Mouse (Mus musculus) thymus, adult 18-20 months (tissue): ENCODE data around the gene Plcl1.
"Not testable (repeated sequence)": the region's sequence is repeated elsewhere in the genome, so short reads cannot be mapped to it uniquely, and the experiment has no call there.

ENCODE experiments used
- DNase-seq, 2 experiments: peaks; one replicate each; pipeline ENCODE4 v3.0.0; 2022; ENCODE audit warnings: mixed read lengths in 2 of 2

Plcl1 gene

GRCm38 (mm10) chr1:55445043-55445688, 39.4 kb downstream of the Plcl1 start:
- DNase-seq, result no peak

- no peak for DNase-seq
These were observed 39.9 kb downstream of the Plcl1 start for GRCm38 (mm10) chr1:55445689-55446044.

GRCm38 (mm10) chr1:55446273-55446672, 40.6 kb downstream of the Plcl1 start:
- peak; percentile 42 to 67 for DNase-seq

- no peak for DNase-seq
These were observed 41.2 kb downstream of the Plcl1 start for GRCm38 (mm10) chr1:55446876-55447275.

- DNase-seq, result no peak
These were observed 41.9 kb downstream of the Plcl1 start for GRCm38 (mm10) chr1:55447661-55448060.

- DNase-seq, result peak in 1 of 2 experiments; percentile 48
These were observed 42.4 kb downstream of the Plcl1 start for GRCm38 (mm10) chr1:55448104-55448503.

- DNase-seq, result no peak
These were observed 44.1 kb downstream of the Plcl1 start for GRCm38 (mm10) chr1:55449779-55450178.

GRCm38 (mm10) chr1:55454119-55454518, 48.4 kb downstream of the Plcl1 start:
- DNase-seq, result no peak

GRCm38 (mm10) chr1:55462301-55462700, 56.6 kb downstream of the Plcl1 start:
- DNase-seq, result no peak

- DNase-seq, result no peak
These were observed 68.0 kb downstream of the Plcl1 start for GRCm38 (mm10) chr1:55473756-55474155.

GRCm38 (mm10) chr1:55474976-55475375, 69.3 kb downstream of the Plcl1 start:
- DNase-seq, result no peak

GRCm38 (mm10) chr1:55487371-55487770, 81.7 kb downstream of the Plcl1 start:
- DNase-seq, result not testable (repeated sequence)

GRCm38 (mm10) chr1:55488261-55488660, 82.5 kb downstream of the Plcl1 start:
- no peak for DNase-seq

GRCm38 (mm10) chr1:55489355-55489754, 83.6 kb downstream of the Plcl1 start:
- DNase-seq, result no peak

- no peak for DNase-seq
These were observed 94.2 kb downstream of the Plcl1 start for GRCm38 (mm10) chr1:55499872-55500271.

GRCm38 (mm10) chr1:55500981-55501682, 95.4 kb downstream of the Plcl1 start:
- DNase-seq, result no peak

GRCm38 (mm10) chr1:55505811-55506210, 100.1 kb downstream of the Plcl1 start:
- no peak for DNase-seq

- no peak for DNase-seq
These were observed 101.3 kb downstream of the Plcl1 start for GRCm38 (mm10) chr1:55507061-55507460.

GRCm38 (mm10) chr1:55509587-55509986, 103.9 kb downstream of the Plcl1 start:
- no peak for DNase-seq

- no peak for DNase-seq
These were observed 106.4 kb downstream of the Plcl1 start for GRCm38 (mm10) chr1:55512165-55512564.

GRCm38 (mm10) chr1:55512799-55513198, 107.1 kb downstream of the Plcl1 start:
- DNase-seq, result not testable (repeated sequence)

GRCm38 (mm10) chr1:55517182-55517581, 111.5 kb downstream of the Plcl1 start:
- DNase-seq, result no peak

GRCm38 (mm10) chr1:55523966-55524365, 118.2 kb downstream of the Plcl1 start:
- no peak for DNase-seq

GRCm38 (mm10) chr1:55525100-55525499, 119.4 kb downstream of the Plcl1 start:
- DNase-seq, result no peak

GRCm38 (mm10) chr1:55525748-55526147, 120.0 kb downstream of the Plcl1 start:
- DNase-seq, result no peak
